Mouse (Mus musculus): ENCODE results near the gene Gm20388.

- TF ChIP-seq CTCF (IDR thresholded peaks at IDR 0.05; ENCODE audit: control insufficient read depth, insufficient read depth, low read length) (no peak), POLR2A (IDR thresholded peaks at IDR 0.05; ENCODE audit: borderline replicate concordance, control insufficient read depth, low read depth, low read length) (no peak)
Measured at GRCm38 (mm10) chr8:122803906-122804761, 2893.5 kb downstream of the Gm20388 start.

Measured in bone marrow, adult 2 months (tissue).